Mouse (Mus musculus) spleen, postnatal 36 days (tissue): ENCODE measurements around the gene Eva1b.
"Not testable (repeated sequence)": the region's sequence is repeated elsewhere in the genome, so short reads cannot be mapped to it uniquely, and the experiment has no call there.

Experiments
- DNase-seq, 2 experiments: peaks; one replicate each; pipeline ENCODE4 v3.0.0; 2022; ENCODE audit warnings: low spot score in 2 of 2, mixed read lengths in 1 of 2

Eva1b gene

DNA sequence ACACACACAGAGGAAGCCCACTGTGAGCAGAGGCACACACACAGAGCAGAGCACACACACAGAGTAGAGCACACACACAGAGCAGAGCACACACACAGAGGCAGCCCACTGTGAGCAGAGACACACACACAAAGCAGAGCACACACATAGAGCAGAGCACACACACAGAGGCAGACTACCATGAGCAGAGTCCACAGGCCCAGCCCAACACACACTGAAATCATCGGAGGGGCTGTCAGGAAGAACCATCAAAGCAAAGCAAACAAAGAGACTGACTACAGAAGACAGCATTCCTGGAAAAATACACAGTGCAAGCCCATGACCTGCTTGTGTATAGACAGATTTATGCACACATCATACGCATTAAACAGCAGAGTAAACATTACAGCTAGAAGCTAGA is 8.3 kb downstream of the Eva1b start:
- no peak for DNase-seq

DNA sequence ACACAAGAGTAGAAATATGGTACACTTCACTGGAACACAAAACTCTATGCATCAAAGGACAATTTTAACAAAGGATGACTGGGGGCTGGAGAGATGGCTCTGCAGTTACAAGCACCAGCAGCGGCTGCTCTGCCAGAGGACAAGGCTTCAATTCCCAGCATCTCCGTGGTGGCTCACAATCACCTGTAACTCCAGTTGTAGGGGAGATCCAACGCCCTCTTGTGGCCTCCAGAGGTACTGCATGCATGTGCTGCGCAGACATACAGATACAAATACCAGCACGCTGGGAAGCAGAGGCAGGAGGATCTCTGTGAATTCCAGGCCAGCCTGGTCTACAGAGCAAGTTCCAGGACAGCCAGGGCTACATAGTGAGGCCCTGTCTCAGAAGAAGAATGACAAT is 9.1 kb downstream of the Eva1b start:
- no peak for DNase-seq

DNA sequence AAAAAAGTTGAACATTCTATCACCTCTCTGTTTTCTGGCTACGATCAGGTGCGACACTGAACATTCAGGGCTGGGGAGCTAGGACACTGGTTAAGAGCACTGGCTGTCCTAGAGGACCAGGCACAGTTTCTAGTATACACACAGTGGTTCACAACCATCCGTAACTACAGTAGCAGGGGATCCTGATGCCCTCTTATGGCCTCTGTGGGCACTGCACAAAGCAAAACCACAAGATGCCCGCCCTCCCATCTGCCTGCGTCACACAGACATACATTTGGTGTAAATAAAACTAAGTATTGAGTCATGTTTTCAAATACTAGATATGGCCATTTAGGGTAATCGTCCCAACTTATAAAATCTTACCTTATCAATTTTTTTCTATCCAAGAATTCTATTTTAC is 10.0 kb downstream of the Eva1b start:
- no peak for DNase-seq

DNA sequence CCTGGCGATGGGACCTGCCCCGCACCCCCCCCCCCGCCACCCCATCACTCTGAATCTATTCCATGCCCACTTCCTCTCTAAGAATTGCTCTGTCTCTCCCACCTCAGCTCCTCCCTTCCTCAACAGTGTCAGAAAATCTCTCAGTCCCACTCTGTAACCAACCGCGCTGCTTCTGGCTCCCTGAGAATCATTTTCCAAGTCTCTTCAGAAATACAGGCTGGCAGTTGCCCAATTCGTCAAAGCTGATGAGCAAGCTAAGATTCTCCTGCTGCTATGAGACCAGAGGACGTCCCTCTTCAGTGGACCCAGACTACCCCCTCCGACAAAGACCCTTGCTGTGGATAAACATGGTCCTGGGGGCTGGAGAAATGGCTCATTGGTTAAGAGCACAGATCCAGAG is 11.9 kb downstream of the Eva1b start:
- no peak for DNase-seq

DNA sequence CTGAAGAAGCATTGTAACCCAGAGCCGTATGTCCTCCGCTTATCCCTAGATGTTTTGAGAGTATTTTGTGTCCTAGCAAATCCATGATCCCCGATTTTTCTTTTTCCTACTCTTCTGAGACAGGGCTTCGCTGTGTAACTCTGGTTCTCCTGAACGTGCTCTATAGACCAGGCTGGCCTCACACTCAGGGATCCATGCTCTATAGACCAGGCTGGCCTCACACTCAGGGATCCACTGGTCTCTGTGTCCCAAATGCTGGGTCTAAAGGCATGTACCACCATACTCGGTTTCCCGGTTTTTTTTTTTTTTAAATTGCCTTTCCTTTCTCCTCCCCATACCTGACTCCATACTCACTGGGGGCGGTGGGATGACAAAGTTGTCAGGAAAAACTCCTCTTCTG is 13.4 kb downstream of the Eva1b start:
- DNase-seq, result no peak

DNA sequence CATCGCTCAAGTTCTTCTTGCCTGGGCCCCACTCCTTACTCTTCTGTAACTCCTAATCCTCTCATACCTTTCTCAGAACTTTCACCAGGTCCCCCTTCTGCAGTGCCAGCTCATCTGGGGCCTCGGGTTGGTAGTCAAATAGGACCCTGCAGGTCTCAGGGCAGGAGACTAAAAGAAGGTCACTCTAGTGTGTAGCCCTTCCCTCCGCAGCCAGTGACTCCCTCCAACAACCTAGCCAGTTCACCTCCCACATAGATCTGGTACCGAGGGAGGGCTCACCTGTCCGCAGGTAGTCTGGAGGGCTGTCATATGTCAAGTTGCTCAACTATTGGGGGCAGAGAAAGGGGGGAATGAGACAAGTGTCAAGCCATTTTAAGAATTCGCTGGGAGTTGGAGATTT is 13.9 kb downstream of the Eva1b start:
- DNase-seq, result no peak

DNA sequence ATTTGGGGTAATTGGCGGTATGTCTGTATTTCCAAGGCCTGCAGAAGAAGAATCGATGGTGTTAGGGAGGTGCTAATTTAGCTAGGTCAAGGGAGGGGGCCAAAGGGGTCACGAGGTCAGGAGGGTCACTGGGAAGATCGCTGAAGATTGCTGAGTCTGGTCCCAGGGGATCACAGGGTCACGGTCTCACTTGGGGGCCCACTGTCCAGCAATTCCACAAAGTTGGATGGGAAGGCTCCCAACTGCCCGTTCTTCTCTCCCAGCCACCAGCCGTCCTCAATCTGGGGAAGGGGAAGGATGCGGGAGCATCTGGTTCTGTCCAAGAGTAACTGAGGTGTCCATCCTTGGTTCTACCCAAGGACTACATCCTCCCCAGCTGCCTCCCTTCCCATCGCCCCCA is 14.4 kb downstream of the Eva1b start:
- DNase-seq, result no peak

- peak; percentile 80 for DNase-seq
Observed at GRCm38 (mm10) chr4:126162544-126163066, 15.1 kb downstream of the Eva1b start.

DNA sequence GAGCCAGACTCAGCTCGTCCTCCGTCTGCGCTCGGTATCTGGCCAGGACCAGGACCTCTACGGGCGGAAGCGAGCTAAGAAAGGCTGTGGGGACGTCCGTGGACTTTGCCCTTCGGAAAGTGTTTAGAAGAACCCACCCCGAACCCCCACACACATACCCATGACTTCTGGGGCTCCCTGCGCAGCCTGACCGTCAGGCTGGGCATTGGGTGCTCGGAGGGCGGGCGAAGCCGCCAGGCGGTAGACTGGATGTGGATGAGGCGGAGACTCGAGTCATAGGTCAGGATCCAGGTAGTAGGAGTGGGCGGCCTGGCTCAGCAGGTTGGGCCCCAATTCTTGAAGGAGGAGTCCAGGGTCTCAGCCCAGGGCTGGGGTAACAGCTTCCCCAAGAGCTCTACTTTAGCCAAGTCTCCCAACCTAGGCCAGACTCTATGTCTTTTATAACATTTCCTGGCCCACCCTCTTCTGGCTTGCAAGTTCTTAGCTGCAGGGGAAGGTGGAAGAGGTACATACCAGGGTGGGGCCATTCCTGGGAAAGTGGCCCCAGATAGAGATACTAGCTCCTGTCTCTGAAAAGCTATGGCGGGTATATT is 15.6 kb downstream of the Eva1b start, which contains the start of gene Sh3d21:
TSS of gene Sh3d21 (minus strand) at position 425 of the 593 bp plus-strand sequence.
- DNase-seq, result no peak

DNA sequence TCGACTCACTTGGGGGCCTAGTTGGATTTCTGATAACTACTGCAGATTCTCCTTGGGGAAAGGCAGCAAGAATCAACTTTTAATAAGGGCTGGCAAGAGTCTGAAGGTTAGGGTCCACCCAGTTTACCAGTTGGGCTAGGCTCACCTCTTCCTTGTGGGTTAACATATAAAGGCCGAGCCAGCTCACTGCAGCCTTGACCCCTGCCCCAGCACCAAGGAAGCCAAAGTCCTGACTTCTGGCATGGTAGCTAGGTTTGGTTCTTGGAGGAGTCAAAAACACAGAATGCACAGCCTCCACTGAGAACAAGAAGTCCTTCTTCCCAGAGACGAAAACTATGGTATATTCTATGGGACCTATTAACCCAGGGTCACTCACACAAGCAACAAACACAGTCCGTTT is 16.1 kb downstream of the Eva1b start:
- no peak for DNase-seq

DNA sequence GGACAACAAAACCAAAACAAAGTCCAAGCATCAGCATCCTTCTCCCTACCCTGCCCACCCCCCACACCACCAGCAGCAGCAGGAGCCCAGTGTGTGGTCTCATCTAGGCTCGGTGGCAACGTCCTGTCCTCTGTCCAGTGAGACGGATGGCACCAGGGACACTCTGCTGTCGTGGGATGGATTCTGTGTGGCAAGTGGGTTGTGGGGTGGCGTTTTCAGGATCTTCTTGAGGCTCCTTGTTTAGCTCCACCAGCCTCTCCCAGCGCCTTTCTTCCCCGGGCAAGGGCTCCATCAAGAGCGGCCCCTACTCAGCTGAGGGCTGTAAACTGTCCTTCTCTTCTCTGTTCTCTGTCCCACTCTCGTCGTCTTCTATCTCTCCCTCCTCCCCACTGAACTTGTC is 17.5 kb downstream of the Eva1b start:
- not testable (repeated sequence) for DNase-seq

DNA sequence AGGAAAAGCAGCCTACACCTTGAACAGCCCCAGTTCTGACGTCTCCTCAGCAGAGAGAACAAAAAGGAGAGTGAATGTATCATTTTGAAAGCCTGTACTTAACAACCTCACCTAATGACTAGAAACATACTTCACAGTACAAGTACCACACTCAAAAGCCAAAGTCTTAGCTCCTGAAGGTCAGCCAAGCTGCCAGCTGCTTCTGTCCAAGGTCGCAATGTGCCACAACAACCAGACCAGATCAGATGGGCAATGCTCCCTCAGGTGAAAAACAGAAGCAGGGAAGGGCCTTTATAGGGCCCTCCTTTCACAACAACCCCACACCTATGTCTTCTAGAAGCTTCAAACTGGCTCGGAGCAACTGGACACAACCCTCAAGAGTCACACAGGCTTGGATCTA is 18.5 kb downstream of the Eva1b start:
- DNase-seq, result no peak

- no peak for DNase-seq
Observed at GRCm38 (mm10) chr4:126168851-126169250, 21.3 kb downstream of the Eva1b start.

GRCm38 (mm10) chr4:126170737-126171136 is 23.2 kb downstream of the Eva1b start:
- DNase-seq, result not testable (repeated sequence)

- no peak for DNase-seq
Observed at GRCm38 (mm10) chr4:126173800-126174199, 26.3 kb downstream of the Eva1b start.

GRCm38 (mm10) chr4:126175980-126176379 is 28.4 kb downstream of the Eva1b start:
- not testable (repeated sequence) for DNase-seq

GRCm38 (mm10) chr4:126181170-126181957 is 33.8 kb downstream of the Eva1b start:
- DNase-seq, result peak; percentile 34 to 37

DNA sequence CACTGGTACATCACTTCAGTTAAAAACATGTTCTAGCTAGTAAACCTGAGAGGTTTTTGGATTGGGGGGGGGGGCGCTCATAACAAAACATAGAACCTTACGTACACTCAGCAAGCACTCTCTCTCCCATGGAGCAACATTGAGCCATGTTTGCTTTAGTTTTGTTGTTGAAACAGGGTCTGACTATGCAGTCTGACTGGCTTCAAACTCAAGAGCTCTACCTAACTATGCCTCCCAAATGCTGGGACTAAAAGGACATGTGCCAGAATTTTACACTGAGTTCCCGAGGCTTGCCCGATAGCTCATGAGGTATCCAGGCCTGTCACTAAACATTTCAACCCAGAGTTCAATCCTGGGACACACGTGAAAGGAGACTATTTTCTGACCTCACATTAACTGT is 35.5 kb downstream of the Eva1b start:
- no peak for DNase-seq

GRCm38 (mm10) chr4:126187096-126187495 is 39.6 kb downstream of the Eva1b start:
- no peak for DNase-seq

GRCm38 (mm10) chr4:126190636-126191035 is 43.1 kb downstream of the Eva1b start:
- no peak for DNase-seq

GRCm38 (mm10) chr4:126194216-126194615 is 46.7 kb downstream of the Eva1b start:
- DNase-seq, result no peak

DNA sequence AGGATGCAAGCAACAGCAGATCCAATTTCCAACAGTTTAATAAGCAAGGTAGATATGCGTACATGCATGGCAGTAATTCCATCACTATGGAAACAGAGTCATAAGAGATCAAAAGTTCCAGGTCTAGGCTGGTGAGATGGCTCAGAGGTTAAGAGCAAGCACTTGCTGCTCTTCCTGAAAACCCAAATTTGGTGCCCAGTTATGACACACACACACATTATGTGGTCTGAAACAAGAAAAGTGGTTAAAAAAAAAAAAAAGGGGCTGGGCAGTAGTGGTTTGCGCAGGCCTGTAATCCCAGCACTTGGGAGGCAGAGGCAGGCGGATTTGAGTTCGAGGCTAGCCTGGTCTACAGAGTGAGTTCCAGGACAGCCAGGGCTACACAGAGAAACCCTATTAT is 47.4 kb downstream of the Eva1b start:
- no peak for DNase-seq

GRCm38 (mm10) chr4:126197485-126197884 is 49.9 kb downstream of the Eva1b start:
- DNase-seq, result peak in 1 of 2 experiments; percentile 17
